In the genomic region with DNA sequence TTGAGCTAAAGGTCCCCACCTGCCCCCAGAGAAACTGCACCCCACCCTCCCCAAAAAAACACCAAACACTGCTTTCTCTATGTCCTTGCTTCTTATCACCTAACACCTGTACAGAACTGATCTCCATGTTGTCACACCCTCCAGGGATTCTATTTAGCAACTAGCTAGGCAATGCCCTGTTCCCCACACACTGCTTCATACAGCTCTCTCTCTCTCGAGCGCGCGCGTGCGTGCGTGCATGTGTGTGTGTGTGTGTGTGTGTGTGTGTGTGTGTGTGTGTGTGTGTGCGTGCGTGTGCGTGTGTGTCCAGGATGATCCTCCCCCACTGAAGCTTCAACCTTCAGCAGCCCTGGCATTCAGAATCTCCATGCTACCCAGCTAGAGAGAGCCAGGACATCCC, we compare ENCODE assay signal across 9 mouse cellular contexts. TPM values are rescaled to one million over a fixed set of nuclear protein-coding genes. Genes with fewer than 3 reads are reported as not detected.
DNase-seq lines count a peak whose midpoint lies in the region; ATAC-seq lines count a peak whose summit lies in the region.
"Had no signal": no experiment of that assay in that cellular context is flagged by ENCODE, and none has a peak within 500 bp of the region (broad histone marks: within the 10 kb centered on the region; RNA-seq: fewer than 3 reads in every experiment).

No protein-coding gene starts in this region.

- ATAC-seq in kidney, embryonic 15.5 days (replicated peaks; ENCODE audit: low FRiP score), result no peak
- ATAC-seq in hindbrain, embryonic 16.5 days, result no peak
- ATAC-seq in midbrain, embryonic 14.5 days (ENCODE audit: low FRiP score, low TSS enrichment), result no peak

- 74% methylated on average over 10 of the region's 10 CpGs for WGBS in kidney, embryonic 15.5 days
- 92% methylated on average over 10 of the region's 10 CpGs for WGBS in embryonic facial prominence, embryonic 10.5 days
- 84% methylated on average over 10 of the region's 10 CpGs for WGBS in hindbrain, embryonic 16.5 days
- 92% methylated on average over 10 of the region's 10 CpGs for WGBS in midbrain, embryonic 14.5 days

- H3K27me3 ChIP-seq in kidney, embryonic 15.5 days, result no peaks in the 10 kb centered on the region
- H3K27me3 ChIP-seq in embryonic facial prominence, embryonic 10.5 days (replicated peaks; ENCODE audit: low read depth, poor library complexity, severe bottlenecking), result no peaks in the 10 kb centered on the region
- no peaks in the 10 kb centered on the region for H3K27me3 ChIP-seq in hindbrain, embryonic 16.5 days (replicated peaks; ENCODE audit: control insufficient read depth, insufficient read depth, low read length)
- H3K27me3 ChIP-seq in midbrain, embryonic 14.5 days (ENCODE audit: control insufficient read depth, insufficient read depth, low read length), result no peaks in the 10 kb centered on the region

- peak overlapping the region; percentile 45 for H3K4me3 ChIP-seq in kidney, embryonic 15.5 days (replicated peaks)
- peak overlapping the region; percentile 52; the same call in 1 of the 2 replicates for H3K4me3 ChIP-seq in embryonic facial prominence, embryonic 10.5 days
- no peak overlapping the region for H3K4me3 ChIP-seq in hindbrain, embryonic 16.5 days (ENCODE audit: low read length)
- H3K4me3 ChIP-seq in midbrain, embryonic 14.5 days (replicated peaks; ENCODE audit: low read depth, low read length), result no peak overlapping the region

- H3K9me3 ChIP-seq in kidney, embryonic 15.5 days (replicated peaks), result no peaks in the 10 kb centered on the region
- no peaks in the 10 kb centered on the region for H3K9me3 ChIP-seq in embryonic facial prominence, embryonic 10.5 days
- H3K9me3 ChIP-seq in hindbrain, embryonic 16.5 days (ENCODE audit: control insufficient read depth, low read length), result no peaks in the 10 kb centered on the region
- H3K9me3 ChIP-seq in midbrain, embryonic 14.5 days (ENCODE audit: control insufficient read depth, low read length), result no peaks in the 10 kb centered on the region

- peak overlapping the region; percentile 94; the same call in 1 of the 2 replicates for H3K27ac ChIP-seq in kidney, embryonic 15.5 days
- H3K27ac ChIP-seq in embryonic facial prominence, embryonic 10.5 days (replicated peaks), result peak overlapping the region; percentile 93
- no peak overlapping the region for H3K27ac ChIP-seq in hindbrain, embryonic 16.5 days (ENCODE audit: low read depth, low read length)
- H3K27ac ChIP-seq in midbrain, embryonic 14.5 days (replicated peaks; ENCODE audit: low read depth, low read length), result peak overlapping the region; percentile 50; the same call in 1 of the 2 replicates

- H3K9ac ChIP-seq in kidney, embryonic 15.5 days, result peak overlapping the region; percentile 48; the same call in 1 of the 2 replicates
- no peak overlapping the region for H3K9ac ChIP-seq in hindbrain, embryonic 16.5 days (ENCODE audit: low read depth, low read length)
- no peak overlapping the region for H3K9ac ChIP-seq in midbrain, embryonic 14.5 days (replicated peaks; ENCODE audit: low read length)

- H3K4me1 ChIP-seq in kidney, embryonic 15.5 days, result peaks cover 71% of the 10 kb centered on the region
- H3K4me1 ChIP-seq in embryonic facial prominence, embryonic 10.5 days, result peaks cover 65% of the 10 kb centered on the region
- H3K4me1 ChIP-seq in hindbrain, embryonic 16.5 days (ENCODE audit: control insufficient read depth, insufficient read depth, low read depth, low read length), result peaks cover 29% of the 10 kb centered on the region
- peaks cover 32% of the 10 kb centered on the region for H3K4me1 ChIP-seq in midbrain, embryonic 14.5 days (ENCODE audit: control insufficient read depth, insufficient read depth, low read length)

- peaks cover 10% of the 10 kb centered on the region; the same call in 1 of the 2 replicates for H3K36me3 ChIP-seq in kidney, embryonic 15.5 days
- peaks cover 10% of the 10 kb centered on the region; the same call in 1 of the 2 replicates for H3K36me3 ChIP-seq in embryonic facial prominence, embryonic 10.5 days (replicated peaks)
- H3K36me3 ChIP-seq in hindbrain, embryonic 16.5 days (ENCODE audit: control insufficient read depth, insufficient read depth, low read length), result no peaks in the 10 kb centered on the region
- H3K36me3 ChIP-seq in midbrain, embryonic 14.5 days (ENCODE audit: control insufficient read depth, insufficient read depth, low read length), result no peaks in the 10 kb centered on the region

- H3K4me2 ChIP-seq in kidney, embryonic 15.5 days, result peak overlapping the region; percentile 60
- H3K4me2 ChIP-seq in hindbrain, embryonic 16.5 days (ENCODE audit: low read length), result peak overlapping the region; percentile 39; the same call in 1 of the 2 replicates
- peak overlapping the region; percentile 40; the same call in 1 of the 2 replicates for H3K4me2 ChIP-seq in midbrain, embryonic 14.5 days (ENCODE audit: low read length)

- DNase-seq in kidney, postnatal 14 days, result no peak
- DNase-seq in embryonic facial prominence, embryonic 10.5 days (ENCODE audit: low spot score), result no peak
- DNase-seq in midbrain, embryonic 14.5 days, result no peak
- DNase-seq in cerebellum, adult 9-10 months, result no peak
- DNase-seq in layer of hippocampus, adult 9-11 months, result no peak
- no peak for DNase-seq in right cerebral cortex, adult 18-20 months

RNA-seq across cellular contexts. Expression of gene Akna, which starts 1.1 kb away (rescaled TPM):
- 7.4 and 8.3 TPM in 2 replicates for polyA plus RNA-seq in kidney, embryonic 15.5 days (2015; fragmentation: Nextera tagmentation; extraction: Ambion mirVana)
- polyA plus RNA-seq in embryonic facial prominence, embryonic 10.5 days (2016; fragmentation: Nextera tagmentation; extraction: Ambion mirVana), result 11.8 and 12.0 TPM in 2 replicates
- 4.6 and 6.5 TPM in 2 replicates for polyA plus RNA-seq in hindbrain, embryonic 16.5 days (2015; fragmentation: Nextera tagmentation; extraction: Ambion mirVana)
- 3.0 and 6.1 TPM in 2 replicates for polyA plus RNA-seq in midbrain, embryonic 14.5 days (2014; fragmentation: Nextera tagmentation; extraction: Ambion mirVana)

RNA-seq across cellular contexts. Expression of gene Orm2, which starts 39.8 kb away (rescaled TPM):
- polyA plus RNA-seq in kidney, embryonic 15.5 days (2015; fragmentation: Nextera tagmentation; extraction: Ambion mirVana), result not detected in 2 replicates
- not detected in 2 replicates for polyA plus RNA-seq in embryonic facial prominence, embryonic 10.5 days (2016; fragmentation: Nextera tagmentation; extraction: Ambion mirVana)
- polyA plus RNA-seq in hindbrain, embryonic 16.5 days (2015; fragmentation: Nextera tagmentation; extraction: Ambion mirVana), result not detected in 2 replicates
- not detected in 2 replicates for polyA plus RNA-seq in midbrain, embryonic 14.5 days (2014; fragmentation: Nextera tagmentation; extraction: Ambion mirVana)
- polyA plus RNA-seq: erythroblast, embryonic 14.5 days had no signal

RNA-seq across cellular contexts. Expression of gene Orm3, which starts 46.1 kb away (rescaled TPM):
- not detected in 2 replicates for polyA plus RNA-seq in kidney, embryonic 15.5 days (2015; fragmentation: Nextera tagmentation; extraction: Ambion mirVana)
- not detected in 2 replicates for polyA plus RNA-seq in embryonic facial prominence, embryonic 10.5 days (2016; fragmentation: Nextera tagmentation; extraction: Ambion mirVana)
- polyA plus RNA-seq in hindbrain, embryonic 16.5 days (2015; fragmentation: Nextera tagmentation; extraction: Ambion mirVana), result not detected in 2 replicates
- polyA plus RNA-seq in midbrain, embryonic 14.5 days (2014; fragmentation: Nextera tagmentation; extraction: Ambion mirVana), result not detected in 2 replicates
- polyA plus RNA-seq: erythroblast, embryonic 14.5 days had no signal

RNA-seq across cellular contexts. Expression of gene Orm1, which starts 57.7 kb away (rescaled TPM):
- polyA plus RNA-seq in kidney, embryonic 15.5 days (2015; fragmentation: Nextera tagmentation; extraction: Ambion mirVana), result 0.44 TPM in 1 of 2 replicates, not detected in the other
- not detected in 2 replicates for polyA plus RNA-seq in embryonic facial prominence, embryonic 10.5 days (2016; fragmentation: Nextera tagmentation; extraction: Ambion mirVana)
- polyA plus RNA-seq in hindbrain, embryonic 16.5 days (2015; fragmentation: Nextera tagmentation; extraction: Ambion mirVana), result not detected in 2 replicates
- not detected in 2 replicates for polyA plus RNA-seq in midbrain, embryonic 14.5 days (2014; fragmentation: Nextera tagmentation; extraction: Ambion mirVana)
- polyA plus RNA-seq: erythroblast, embryonic 14.5 days had no signal

Comparison
In these comparisons a context has a peak if more than half of its experiments do, and no peak if none do; other contexts are left out.
1. H3K4me3 ChIP-seq: peak in kidney, embryonic 15.5 days (single experiment) and embryonic facial prominence, embryonic 10.5 days (single experiment); none in hindbrain, embryonic 16.5 days (single experiment) and midbrain, embryonic 14.5 days (single experiment).
2. Peak in every context shown above with its lines, with median percentiles within 50 percentile points of each other: H3K4me2 ChIP-seq.